Mouse (Mus musculus): ENCODE results near the gene Gse1.

Gene Gse1

DNA sequence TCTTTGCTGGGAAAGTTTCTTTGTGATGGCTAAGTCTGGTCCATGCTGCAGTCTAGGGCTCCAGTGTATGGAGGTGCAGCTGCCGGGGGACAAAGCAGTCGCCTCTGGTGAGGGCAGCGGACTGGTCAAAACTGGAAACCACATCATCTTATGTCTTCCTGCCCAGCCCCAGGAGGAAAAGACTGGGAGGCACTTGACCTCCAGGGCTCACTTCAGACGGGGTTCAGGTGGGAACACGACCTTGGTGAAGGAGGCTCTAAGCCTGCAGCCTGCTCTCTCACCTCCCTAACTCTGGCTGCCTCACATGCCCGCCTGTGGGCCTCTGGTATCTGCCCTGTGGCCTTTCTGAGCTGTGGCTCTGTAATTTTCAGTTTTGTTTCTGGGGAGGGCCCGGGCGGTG is 305.8 kb downstream of the Gse1 start:
- in situ Hi-C loops (cut with MboI, MseI): no loop called here

DNA sequence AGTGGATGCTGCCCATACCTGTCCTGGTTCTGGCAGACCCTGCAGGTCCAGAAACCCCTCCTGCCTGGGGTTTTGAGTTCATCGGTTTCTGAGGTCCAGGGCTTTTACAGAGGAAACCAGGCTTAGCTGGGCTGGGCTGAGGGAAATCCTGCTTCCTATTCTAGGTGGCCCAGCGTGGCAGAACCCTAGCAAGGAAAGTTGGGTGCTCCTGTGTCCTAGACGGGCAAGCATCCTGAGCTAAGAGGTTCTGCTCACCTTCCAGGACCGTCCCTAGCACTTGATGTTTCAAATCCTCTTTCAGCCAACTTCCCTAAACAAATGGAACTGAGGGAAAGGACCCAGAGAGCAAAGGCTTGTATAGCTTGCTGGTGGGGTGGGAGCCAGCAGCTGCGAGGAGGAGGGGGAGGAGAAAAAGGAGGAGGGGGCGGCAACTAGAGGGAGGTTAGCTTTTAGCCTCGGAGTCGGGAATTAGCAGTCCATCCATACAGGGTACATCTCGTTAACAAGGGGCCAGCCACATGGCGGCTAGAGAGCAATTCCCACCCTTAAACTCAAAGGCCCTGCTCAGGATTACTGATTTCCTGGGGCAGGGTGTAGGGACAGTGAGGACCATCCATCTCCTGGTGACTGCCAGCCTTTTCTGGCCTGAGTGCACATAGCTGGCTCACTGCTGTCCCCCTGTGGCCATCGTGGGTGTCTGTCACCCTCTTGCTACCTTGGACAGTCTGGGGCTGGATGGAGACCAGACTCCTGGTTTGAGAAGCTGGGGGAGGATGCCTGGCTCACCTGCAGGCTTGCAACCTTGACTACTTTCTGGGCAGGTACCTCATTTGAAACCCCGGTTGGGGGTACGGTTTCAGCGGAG is 306.5 kb downstream of the Gse1 start:
- in situ Hi-C loops (cut with MboI, MseI): no loop called here

DNA sequence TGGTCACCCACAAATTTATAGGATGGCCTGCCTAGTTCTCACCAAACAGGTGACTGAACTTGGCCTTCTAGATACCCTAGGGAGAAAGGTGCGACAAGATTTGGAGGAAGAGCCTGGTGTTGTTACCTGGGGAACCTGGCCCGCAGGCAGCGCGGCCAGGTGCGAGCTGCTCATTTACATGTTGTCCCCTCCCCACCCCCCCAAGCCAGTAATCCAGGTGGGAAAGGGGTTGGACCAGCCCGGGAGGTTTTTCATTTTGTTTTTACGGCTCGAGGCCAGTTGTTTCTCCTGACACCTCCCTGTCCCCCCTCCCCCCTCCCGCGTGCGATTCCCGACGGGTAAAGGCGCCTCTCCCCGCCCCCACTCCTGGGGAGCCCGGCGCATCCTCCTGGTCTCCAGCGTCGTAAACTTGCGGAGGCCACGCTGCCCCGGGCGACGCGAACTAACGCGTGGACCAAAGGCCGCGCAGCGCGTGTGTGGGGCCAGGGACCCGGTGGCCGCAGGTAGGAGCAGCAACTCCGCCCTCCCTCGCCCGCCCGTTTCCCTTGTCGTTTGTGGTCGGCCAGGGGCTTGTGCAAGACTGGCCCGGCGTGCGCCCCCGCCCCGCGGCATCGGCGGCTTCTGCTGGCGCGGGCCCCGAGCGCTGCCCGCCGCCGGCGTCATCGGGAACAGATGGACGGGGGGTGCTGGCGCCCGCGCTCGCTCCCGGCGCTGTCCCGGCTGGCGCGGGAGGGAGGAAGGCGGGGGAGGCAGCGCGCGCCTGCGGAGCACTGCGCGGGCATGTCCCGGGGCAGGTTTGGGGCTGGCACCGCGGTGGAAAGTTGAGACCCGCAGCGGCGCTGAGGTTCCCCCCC is 307.4 kb downstream of the Gse1 start:
- in situ Hi-C loops (cut with MboI, MseI): no loop called here

DNA sequence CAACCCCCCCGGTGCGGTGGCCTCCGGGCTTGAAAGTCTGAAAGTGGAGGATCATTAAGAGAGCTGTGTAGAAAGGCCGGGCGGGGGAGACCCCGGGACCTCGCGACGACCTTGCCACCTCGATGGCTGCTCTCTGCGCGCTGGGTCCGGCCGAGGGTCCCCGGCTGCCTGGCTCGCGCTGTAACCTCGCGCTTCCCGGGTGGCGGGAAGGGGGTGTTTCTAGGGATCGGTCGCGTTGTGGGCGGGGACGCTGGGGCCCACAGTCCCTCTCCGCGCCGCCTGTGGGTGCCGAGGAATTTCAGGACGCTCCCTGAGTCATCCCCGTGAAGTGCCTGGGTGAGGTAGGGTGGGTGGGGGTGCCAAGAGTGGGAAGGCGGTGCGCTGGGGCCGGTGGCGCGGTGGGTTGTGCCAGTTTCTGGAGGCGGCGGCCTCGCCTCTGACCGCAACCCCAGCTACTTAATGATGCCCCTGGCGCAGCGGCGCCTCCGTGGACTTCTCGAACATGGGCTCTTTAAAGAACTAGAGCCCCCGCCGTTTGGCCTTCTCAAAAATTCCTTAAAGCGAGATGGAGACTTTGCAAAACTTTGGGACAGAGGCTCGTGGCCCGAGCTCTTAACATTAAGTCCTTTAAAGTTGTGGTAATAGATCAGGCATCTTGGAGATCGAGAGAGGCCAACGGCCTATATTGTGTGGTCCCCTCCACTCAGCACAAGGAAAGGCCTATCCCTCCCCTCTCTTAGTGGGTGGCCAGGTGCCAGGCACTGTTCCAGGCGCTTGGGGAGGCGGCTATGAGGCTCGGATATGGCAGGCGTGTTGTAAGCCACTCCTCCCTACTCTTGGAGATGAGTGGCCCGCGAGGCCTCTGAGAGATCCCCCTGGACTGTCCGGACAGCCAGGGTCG is 308.3 kb downstream of the Gse1 start:
- in situ Hi-C loops (cut with MboI, MseI): no loop called here

DNA sequence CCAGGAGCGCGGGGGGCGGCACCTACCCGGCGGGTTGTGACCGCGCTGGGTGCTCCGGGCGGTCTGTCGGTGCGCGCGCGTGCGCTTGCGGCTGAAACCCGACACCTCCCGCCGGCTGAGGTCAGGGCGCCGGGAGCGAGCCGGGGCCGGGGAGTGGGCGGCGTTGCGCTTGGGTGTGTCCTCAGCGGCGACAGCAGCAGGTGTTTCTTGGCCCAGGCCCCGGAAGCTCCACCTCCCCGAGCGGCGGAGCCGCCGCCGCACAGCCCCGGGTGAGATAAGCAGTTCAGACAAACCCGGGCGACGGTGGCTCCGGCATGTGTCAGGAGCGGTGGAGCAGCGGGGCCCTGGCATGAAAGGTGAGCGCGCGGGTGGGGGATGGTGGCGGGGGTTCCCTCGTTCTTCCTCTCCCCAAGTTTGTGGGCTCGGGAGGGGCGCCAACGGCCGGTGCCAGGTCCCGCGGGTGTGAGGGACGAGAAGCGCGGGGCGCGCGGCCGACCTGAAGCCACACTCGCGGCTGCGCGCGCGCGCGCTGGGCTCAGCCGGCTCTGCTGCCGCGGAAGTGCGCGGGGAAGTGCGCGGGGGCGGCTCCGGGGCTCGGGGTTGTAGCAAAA is 309.1 kb downstream of the Gse1 start:
- in situ Hi-C loops (cut with MboI, MseI): no loop called here

DNA sequence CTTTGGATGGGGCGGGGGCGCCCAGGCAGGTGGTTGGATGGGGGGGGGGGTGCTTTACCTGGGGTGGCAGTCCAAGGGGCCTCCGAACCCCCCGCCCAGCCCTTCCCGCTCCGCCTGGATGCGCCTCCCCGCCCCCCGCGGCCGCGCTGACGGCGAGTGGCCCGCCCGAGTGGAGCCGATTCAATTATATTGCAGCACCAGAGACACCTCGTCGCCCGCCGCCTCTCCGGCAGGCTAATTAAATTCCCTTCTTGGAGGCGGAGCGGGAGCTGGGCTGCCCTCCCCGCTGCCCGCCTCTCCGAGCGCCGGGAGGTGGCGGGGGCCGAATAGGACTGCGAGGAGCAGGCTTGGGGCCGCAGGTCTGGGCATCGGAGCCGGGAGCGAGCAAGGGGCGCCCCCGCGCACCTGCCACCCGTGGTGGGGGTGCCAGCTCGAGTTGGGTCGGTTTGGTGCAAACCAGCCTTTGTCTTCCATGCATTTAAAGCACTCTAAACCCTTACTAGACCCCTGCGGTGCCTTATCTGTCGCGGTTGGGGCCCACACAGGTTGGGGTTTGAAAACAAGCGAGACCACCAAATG is 309.7 kb downstream of the Gse1 start:
- in situ Hi-C loops (cut with MboI, MseI): no loop called here

DNA sequence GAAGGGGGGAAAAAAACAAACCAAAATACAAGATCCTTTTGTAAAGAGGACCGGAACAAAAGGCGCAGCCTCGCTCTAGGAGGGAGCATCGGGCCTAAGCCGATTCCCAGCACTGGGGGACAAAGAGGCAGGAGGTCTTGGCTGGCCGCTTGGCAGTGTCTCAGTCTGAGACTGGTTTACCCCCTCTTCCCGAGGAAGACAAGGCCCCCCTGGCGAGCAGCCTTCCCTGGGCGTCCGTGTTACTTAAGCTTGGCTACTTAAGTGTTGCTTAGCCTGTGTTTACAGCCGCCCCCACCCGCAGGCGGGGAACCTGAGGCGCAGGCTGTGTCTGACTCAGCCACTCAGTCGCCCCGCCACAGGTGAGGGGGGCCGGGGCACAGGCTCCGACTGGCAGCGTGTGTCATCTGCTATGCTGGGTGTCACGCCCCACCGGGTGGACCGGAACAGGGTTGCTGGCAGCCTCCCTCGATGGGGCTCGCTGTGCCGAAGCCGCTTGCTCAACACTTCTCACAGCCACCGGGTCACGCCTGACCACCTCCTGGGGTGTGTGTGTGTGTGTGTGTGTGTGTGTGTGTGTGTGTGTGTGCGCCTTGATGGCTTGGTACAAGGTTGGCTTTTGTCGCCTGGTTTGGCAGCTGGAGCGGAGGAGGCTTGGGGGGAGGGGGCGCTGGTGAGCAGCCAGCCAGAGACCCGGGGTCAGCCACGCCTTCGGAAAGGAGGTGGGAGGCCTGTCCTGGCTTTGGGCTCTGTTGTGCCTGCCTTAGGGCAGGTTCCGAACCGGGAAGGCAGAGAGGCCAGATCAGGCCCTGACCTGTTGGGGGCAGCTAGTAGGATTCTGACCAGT is 310.4 kb downstream of the Gse1 start:
- in situ Hi-C loops (cut with MboI, MseI): no loop called here

DNA sequence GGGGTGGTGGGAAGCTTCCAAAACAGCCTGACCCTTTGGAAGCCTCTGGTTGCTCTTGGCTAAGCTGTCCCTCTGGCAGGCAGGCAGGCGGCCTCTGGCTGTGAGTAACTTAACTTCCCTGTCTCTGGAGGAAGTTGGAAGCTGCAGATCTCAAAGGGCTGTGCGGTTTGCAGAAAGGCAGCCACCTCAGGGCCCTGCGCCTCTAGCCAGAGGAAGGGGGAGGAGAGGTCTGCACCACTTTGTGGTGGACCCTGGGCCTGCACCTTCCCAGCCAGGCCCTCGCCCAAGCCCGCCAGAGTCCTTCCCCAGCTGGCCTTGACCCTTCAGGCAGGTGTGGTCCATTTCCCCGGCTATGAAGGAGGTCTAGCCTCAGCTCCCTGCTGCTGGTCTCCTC is 311.1 kb downstream of the Gse1 start:
- in situ Hi-C loops (cut with MboI, MseI): no loop called here

DNA sequence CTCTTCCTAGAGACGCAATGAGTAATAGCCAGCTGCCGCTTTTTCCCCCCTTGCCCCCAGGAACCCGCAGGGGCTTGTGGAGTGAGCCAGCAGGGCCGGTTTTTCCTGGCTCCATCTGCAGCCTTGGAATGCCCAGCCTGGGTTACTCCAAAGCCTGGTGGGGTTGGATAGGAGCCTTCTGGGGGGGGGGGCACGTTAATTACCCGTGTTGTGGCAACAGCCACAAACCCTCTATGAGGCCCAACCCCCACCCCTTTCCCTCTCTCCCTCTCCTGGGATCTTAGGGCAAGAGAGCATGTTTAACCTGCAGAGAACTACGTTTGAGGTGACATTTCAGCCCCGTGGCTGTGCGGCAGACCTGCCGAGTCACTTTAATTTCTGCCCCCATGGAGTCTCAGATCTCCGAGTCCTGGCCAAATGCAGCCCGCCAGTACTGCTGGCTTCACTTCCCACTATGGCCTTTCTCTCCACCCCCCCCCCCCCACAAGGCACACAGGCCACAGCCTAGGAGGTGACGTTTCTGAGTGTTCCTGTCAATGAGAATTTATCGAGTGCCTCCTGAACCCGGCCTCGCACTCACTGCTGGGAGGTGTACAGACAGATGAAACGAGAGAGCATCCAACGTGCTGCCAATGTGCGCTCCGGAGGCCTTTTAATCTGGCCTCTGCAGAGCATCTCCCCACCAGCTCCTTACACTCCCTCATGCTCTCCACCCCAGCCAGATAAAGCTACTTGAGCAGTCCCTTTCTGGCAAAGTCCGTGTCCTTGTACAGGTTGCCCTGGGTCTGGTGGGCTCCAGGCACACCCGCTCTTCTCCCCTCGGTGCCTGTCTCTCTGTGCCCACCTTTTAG is 311.7 kb downstream of the Gse1 start:
- in situ Hi-C loops (cut with MboI, MseI): no loop called here

DNA sequence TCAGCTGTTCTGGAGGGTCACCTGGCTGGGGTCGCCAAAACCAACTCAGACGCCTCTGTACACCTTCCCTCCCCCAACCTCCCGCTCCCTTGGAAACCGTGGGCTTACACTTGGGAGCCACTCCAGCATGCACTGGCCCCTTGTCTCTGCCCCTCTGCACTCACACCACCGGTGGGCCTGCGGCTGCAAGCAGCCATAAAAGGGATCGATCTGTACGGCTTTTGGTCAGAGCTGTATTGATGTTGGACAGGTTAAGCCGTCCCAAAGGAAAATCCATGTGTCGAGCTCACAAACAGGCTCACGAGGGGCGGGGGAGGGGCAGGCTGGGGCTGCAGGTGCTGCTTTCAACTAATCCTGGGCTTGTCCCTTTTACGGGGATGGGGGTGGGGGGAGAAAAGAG is 314.7 kb downstream of the Gse1 start:
- in situ Hi-C loops (cut with MboI, MseI): no loop called here

DNA sequence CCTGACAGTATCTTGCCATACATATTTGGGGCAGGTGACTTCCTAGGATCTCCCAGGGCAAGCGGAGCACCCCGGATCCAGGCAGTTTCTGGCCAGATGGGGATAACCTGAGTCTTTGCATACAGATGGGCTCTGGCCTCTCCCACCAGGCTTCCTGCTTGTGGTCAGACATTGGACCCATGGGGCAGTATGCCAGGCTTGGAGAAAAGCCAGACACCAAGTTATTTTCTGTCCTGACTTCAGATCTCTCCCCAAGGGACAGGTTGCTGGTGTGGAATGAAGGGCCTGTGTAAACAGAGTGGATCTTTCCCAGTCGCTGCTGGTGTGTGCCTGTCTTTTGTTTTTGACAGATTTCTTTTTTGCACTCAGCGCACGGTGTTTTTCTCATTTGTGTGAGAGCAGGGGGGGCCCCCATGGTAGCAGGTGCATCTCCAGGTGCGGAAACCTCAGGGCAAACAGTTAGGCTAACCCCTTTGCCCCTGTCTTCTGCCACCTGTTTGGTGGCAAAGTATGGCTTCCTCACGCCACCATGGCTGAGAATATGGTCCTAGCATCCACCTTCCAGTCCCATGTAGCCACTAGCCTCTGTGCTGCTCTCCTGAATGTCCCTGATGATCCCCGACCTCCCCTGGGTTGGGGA is 315.3 kb downstream of the Gse1 start:
- in situ Hi-C loops (cut with MboI, MseI): no loop called here

DNA sequence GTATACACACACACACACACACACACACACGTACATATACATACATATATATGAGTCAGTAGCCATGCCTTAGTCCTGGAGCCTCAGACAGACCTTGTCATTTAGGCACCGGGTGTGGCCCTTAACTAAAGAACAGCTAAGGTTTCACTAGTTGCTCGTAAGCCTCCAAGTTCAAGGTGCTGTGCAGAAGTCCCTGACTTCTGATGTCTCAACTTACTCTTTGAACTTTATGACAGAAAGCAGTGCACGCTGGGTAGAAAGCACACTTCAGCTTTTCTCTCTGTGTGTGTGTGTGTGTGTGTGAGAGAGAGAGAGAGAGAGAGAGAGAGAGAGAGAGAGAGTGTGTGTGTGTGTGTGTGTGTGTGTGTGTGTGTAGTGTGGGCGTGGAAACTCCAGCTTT is 315.9 kb downstream of the Gse1 start:
- in situ Hi-C loops (cut with MboI, MseI): no loop called here

DNA sequence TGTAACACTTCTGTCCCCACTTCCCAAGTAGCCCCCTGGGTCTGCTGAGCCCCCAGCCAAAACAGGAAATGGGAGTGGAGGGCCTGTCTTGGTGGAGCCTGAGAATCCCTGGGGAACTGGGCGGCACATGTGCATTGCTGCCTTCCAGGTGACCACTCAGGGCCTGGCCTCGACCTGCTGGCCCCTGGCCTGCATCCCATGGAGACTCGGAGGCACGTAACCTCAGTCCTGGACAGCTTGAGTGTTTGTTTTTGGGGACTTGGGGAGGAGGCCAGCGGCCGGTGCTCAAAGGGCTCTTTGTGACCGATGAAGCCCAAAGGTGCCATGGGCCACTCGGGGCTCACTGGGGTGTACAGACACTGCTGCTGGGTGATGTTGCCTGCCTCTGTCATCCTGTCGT is 319.3 kb downstream of the Gse1 start:
- in situ Hi-C loops (cut with MboI, MseI): no loop called here

DNA sequence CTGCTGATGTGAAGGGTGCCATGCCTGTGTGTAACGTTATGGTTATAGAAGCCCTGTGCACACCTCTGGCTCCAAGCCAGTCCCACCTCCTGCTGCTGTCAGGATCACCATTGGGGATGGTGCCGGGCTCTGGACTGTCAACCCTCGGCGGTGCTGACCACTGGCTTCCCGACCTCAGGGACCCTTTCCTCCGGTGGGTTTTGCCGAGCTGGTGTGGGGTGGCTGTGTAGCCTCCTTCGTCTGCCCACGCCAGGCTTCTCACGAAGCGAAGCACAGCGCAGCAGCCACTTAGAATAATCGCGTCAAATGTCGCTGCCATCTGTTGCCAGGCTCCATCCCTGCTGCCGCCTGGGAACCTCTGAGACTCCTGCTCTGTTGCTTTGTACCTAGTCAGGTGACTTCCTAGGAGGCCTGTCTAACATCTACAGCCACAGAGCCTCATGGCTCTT is 320.1 kb downstream of the Gse1 start:
- in situ Hi-C loops (cut with MboI, MseI): no loop called here

DNA sequence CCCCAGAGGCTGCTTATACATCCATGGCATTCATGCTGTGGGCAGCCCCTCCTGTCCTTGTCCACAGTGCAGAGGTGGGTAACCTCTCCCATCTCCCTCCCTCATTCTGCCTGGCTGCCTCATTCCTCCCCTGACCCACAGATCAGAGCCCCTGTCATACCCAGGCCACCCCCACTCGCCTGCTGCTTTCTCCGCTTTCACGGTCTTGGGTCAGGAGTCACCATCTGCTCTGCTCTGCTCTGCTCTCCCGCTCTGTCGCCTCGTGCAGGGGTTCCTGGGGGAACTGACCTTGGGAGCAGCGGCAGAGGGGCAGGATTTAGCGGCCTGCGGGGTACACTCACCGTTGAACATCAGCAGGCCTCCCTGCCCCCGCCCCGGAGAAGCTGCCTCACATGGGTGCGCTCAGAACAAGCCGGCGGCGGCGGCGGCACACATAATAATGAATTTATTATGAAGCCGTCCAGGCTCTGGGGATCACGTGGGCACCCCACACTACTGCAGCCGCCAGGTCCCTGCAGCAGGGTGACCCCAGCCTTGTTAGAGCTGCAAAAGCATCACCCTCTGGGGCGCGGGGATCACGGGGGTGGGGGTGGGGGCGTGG is 321.2 kb downstream of the Gse1 start:
- in situ Hi-C loops (cut with MboI, MseI): no loop called here

DNA sequence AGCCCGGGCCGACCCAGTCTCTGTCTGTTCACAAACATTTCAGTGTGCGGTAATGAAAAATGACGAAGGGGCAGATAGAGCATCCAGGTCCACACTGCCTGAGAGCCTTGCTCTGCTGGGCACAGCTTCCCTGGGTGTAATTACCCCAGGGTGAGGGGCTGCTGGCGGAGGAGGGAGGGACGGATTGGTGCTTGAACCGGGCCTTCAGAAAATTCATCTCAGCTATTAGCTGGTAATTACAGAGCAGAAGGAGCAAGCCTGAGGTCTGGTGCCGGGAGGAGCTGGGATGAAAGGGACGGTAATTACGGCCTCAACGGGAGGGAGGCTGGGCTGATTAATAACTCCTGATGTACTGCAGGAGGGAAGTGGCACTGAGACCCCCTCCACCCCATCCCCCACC is 321.7 kb downstream of the Gse1 start:
- in situ Hi-C loops (cut with MboI, MseI): no loop called here

DNA sequence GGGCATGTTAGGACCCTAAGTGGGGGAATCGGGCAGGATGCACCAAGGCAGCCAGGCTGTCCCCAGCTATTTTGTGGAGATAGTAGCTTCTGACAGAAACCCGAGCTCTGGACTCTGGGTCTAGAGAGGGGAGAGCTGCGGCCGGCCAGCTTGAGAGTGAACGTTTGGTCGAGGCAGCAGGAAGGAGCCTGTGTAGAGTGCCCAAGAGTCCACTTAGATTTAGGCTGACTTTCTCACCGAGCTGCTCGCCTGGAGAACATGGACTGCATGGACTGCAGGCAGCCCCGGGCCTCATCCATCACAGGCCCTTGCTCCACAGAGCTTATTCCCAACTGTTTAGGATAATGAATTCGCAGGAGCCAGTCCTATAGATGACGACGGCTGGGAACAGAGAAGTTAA is 322.2 kb downstream of the Gse1 start:
- in situ Hi-C loops (cut with MboI, MseI): no loop called here
